Mouse (Mus musculus): ENCODE data around the gene Gm45808.

GRCm38 (mm10) chr7:45463987-45464778 is 22.4 kb downstream of the Gm45808 start:
- TF ChIP-seq GATA1 (IDR thresholded peaks at IDR 0.05; ENCODE audit: borderline replicate concordance, low read length): no peak
- TF ChIP-seq FLI1 (IDR thresholded peaks at IDR 0.05; ENCODE audit: low read length): no peak

Measured in megakaryocyte, embryonic 14.5 days (primary cell).